Mouse (Mus musculus) hindbrain, embryonic 15.5 days (tissue): Measurements from ENCODE around the gene Mapkapk3. TPM values are rescaled to one million over a fixed set of nuclear protein-coding genes. Genes with fewer than 3 reads are reported as not detected.

Experiments
- ATAC-seq: fragments of 200-750 bp; cut with Nextera tagmentation; 2 replicates; pipeline ENCODE4 v1.8.0; 2017; ENCODE audit warnings: low read depth, moderate number of reproducible peaks, moderate TSS enrichment; ENCODE audit not compliant: low FRiP score
- H3K27ac ChIP-seq: fragments of 300-500 bp; sonication (generic); replicated peaks from 2 replicates; pipeline ENCODE4 v1.5.1; 2015; ENCODE audit warnings: mild to moderate bottlenecking, inconsistent platforms
- H3K27me3 ChIP-seq: fragments of 300-500 bp; sonication (generic); 2 replicates; pipeline ENCODE4 v1.6.1; 2015; ENCODE audit warnings: control low read depth, inconsistent platforms
- H3K36me3 ChIP-seq: fragments of 300-500 bp; sonication (generic); 2 replicates; pipeline ENCODE4 v1.6.1; 2015; ENCODE audit warnings: control low read depth, inconsistent platforms
- H3K4me1 ChIP-seq: fragments of 300-500 bp; sonication (generic); replicated peaks from 2 replicates; pipeline ENCODE4 v1.6.1; 2015; ENCODE audit warnings: control low read depth, inconsistent platforms
- H3K4me2 ChIP-seq: fragments of 300-500 bp; sonication (generic); 2 replicates; pipeline ENCODE4 v1.6.1; 2015; ENCODE audit warnings: moderate library complexity, mild to moderate bottlenecking, inconsistent platforms
- H3K4me3 ChIP-seq: fragments of 300-500 bp; sonication (generic); 2 replicates; pipeline ENCODE4 v1.5.1; 2015; ENCODE audit warnings: mild to moderate bottlenecking, inconsistent platforms
- H3K9ac ChIP-seq: fragments of 300-500 bp; sonication (generic); 2 replicates; pipeline ENCODE4 v1.6.1; 2015; ENCODE audit warnings: inconsistent platforms
- H3K9me3 ChIP-seq: fragments of 300-500 bp; sonication (generic); 2 replicates; pipeline ENCODE4 v1.6.1; 2016; ENCODE audit warnings: control low read depth, inconsistent platforms
- WGBS: fragments of 180-500 bp; shearing (Covaris S2); methylation state at CpG from one replicate; pipeline ENCODE4 v1.1.7; 2015; 5-methylcytosine and 5-hydroxymethylcytosine counted together
- polyA plus RNA-seq: library from polyadenylated mRNA; unstranded; fragments of >200 nt; fragmentation: Nextera tagmentation; extraction: Ambion mirVana; gene quantifications from 2 replicates; pipeline ENCODE4 v1.2.1, GENCODE M21; 2015

The Mapkapk3 gene
- polyA plus RNA-seq, 1 experiment from 2014 or later = 3.0 TPM

- no peak for ATAC-seq
- 0 out of 2 replicates have a peak overlapping the region, but pooled peaks have one; percentile 84 for H3K4me3 ChIP-seq
- H3K36me3 ChIP-seq = peaks cover 3% of the 10 kb centered on the region; the same call in 1 of the 2 replicates
- WGBS = 86% methylated on average over 8 of the region's 8 CpGs
- H3K27me3 ChIP-seq = peaks cover 8% of the 10 kb centered on the region
- no peak overlapping the region for H3K27ac ChIP-seq
- H3K4me2 ChIP-seq = peak overlapping the region; percentile 89
- H3K9ac ChIP-seq = no peak overlapping the region
- H3K4me1 ChIP-seq = peaks cover 27% of the 10 kb centered on the region
- no peaks in the 10 kb centered on the region for H3K9me3 ChIP-seq
These were observed 8.5 kb upstream of the Mapkapk3 start for GRCm38 (mm10) chr9:107298059-107298780.

DNA sequence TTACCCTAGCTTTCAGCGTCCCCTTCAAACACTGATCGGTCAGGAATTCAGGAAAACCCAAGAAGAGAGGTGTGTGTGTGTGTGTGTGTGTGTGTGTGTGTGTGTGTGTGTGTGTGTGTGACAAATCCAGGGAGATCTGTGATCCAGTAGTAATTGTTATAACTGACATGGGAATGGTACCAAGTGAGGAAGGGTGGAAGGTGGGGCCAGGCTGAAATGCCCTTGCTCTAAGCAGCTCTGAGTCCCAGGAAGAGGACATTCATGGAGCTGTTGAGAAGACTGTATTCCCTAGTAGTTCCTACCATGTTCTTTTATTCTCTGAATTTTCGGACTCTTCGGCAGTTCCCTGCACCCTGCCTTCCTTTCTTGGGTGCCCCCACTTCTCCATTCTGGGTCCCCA is 8.0 kb upstream of the Mapkapk3 start:
- Histone ChIP-seq H3K9ac (no peak overlapping the region; the same call in 1 of the 2 replicates), H3K27ac (no peak overlapping the region)
- WGBS = 90% methylated on average over 4 of the region's 4 CpGs

DNA sequence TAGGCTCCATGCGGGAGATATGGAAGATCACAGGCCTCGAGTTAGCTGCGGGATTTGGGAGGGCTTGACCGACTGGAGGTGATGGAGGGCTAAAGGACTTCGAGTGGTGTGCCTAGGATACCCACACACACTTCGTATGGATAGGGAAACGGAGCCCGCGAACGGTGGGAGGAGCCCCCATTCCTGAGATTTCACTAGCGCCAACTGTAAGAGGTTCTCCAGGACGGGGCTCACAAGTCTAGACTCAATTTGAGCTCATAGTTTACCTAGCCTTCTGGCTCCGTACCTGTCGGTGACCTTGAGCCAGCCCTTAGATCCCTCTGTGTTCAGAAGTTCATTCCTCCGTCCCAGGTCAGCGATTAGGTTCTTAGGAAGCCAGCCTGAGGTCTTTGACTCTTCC is 7.4 kb upstream of the Mapkapk3 start:
- Histone ChIP-seq H3K4me2 (peak overlapping the region; percentile 89), H3K4me1 (peaks cover 27% of the 10 kb centered on the region), H3K9me3 (no peaks in the 10 kb centered on the region), H3K27me3 (peaks cover 8% of the 10 kb centered on the region), H3K36me3 (peaks cover 3% of the 10 kb centered on the region; the same call in 1 of the 2 replicates), H3K4me3 (peak overlapping the region; percentile 84), H3K9ac (peak overlapping the region; percentile 84), H3K27ac (0 out of 2 replicates have a peak overlapping the region, but pooled peaks have one; percentile 62)
- 11% methylated on average over 16 of the region's 16 CpGs for WGBS
- peak; percentile 27; the same call in 1 of the 2 replicates for ATAC-seq

More for the DNA sequence above, 8.0 kb upstream of the Mapkapk3 start:
- peak overlapping the region; percentile 84 for H3K4me3 ChIP-seq
- ATAC-seq = no peak
- H3K4me2 ChIP-seq = peak overlapping the region; percentile 89
- H3K36me3 ChIP-seq = peaks cover 3% of the 10 kb centered on the region; the same call in 1 of the 2 replicates
- H3K9me3 ChIP-seq = no peaks in the 10 kb centered on the region
- peaks cover 27% of the 10 kb centered on the region for H3K4me1 ChIP-seq
- H3K27me3 ChIP-seq = peaks cover 8% of the 10 kb centered on the region

- Histone ChIP-seq H3K4me3 (peak overlapping the region; percentile 84), H3K27me3 (peaks cover 8% of the 10 kb centered on the region), H3K4me2 (peak overlapping the region; percentile 89), H3K9ac (peak overlapping the region; percentile 84), H3K4me1 (peaks cover 27% of the 10 kb centered on the region), H3K9me3 (no peaks in the 10 kb centered on the region), H3K27ac (peak overlapping the region; percentile 62; the same call in 1 of the 2 replicates), H3K36me3 (peaks cover 3% of the 10 kb centered on the region; the same call in 1 of the 2 replicates)
- under 1% methylated on average over 31 of the region's 31 CpGs for WGBS
- peak; percentile 98 for ATAC-seq
These were observed 6.9 kb upstream of the Mapkapk3 start for GRCm38 (mm10) chr9:107296501-107296965.

GRCm38 (mm10) chr9:107296041-107296440 is 6.4 kb upstream of the Mapkapk3 start:
- peaks cover 27% of the 10 kb centered on the region for H3K4me1 ChIP-seq
- peak overlapping the region; percentile 84 for H3K4me3 ChIP-seq
- peaks cover 8% of the 10 kb centered on the region for H3K27me3 ChIP-seq
- 12% methylated on average over 14 of the region's 14 CpGs for WGBS
- H3K4me2 ChIP-seq = peak overlapping the region; percentile 89
- no peaks in the 10 kb centered on the region for H3K9me3 ChIP-seq
- 0 out of 2 replicates have a peak overlapping the region, but pooled peaks have one; percentile 23 for H3K9ac ChIP-seq
- ATAC-seq = peak; percentile 59; the same call in 1 of the 2 replicates
- no peak overlapping the region for H3K27ac ChIP-seq
- H3K36me3 ChIP-seq = 0 out of 2 replicates have a peak, but pooled peaks cover 2% of the 10 kb centered on the region

DNA sequence AAGGTAGTCTGAATTCAATTTTAAA is 6.2 kb upstream of the Mapkapk3 start, which contains the start of gene Cish:
Gene Cish (plus strand): TSS at position 11 of the 25 bp plus-strand sequence.
- Histone ChIP-seq H3K27me3 (peaks cover 8% of the 10 kb centered on the region), H3K4me1 (peaks cover 27% of the 10 kb centered on the region), H3K4me2 (peak within 1 kb of the TSS; percentile 89), H3K4me3 (peak within 1 kb of the TSS; percentile 84), H3K9ac (peak within 1 kb of the TSS; percentile 84), H3K36me3 (0 out of 2 replicates have a peak, but pooled peaks cover under 1% of the 10 kb centered on the region), H3K9me3 (no peaks in the 10 kb centered on the region), H3K27ac (peak within 1 kb of the TSS; percentile 62; the same call in 1 of the 2 replicates)
- ATAC-seq = no peak

- WGBS = 84% methylated on average over 4 of the region's 4 CpGs
- H3K27me3 ChIP-seq = peaks cover 8% of the 10 kb centered on the region
- ATAC-seq = no peak
- no peak overlapping the region for H3K27ac ChIP-seq
- peaks cover 27% of the 10 kb centered on the region for H3K4me1 ChIP-seq
- no peaks in the 10 kb centered on the region for H3K36me3 ChIP-seq
- H3K4me2 ChIP-seq = 0 out of 2 replicates have a peak overlapping the region, but pooled peaks have one; percentile 89
- no peak overlapping the region for H3K9ac ChIP-seq
- no peaks in the 10 kb centered on the region for H3K9me3 ChIP-seq
- no peak overlapping the region for H3K4me3 ChIP-seq
These were observed 5.9 kb upstream of the Mapkapk3 start for GRCm38 (mm10) chr9:107295616-107296015.

- H3K27me3 ChIP-seq = peaks cover 8% of the 10 kb centered on the region
- 3% methylated on average over 6 of the region's 6 CpGs for WGBS
- no peak overlapping the region for H3K9ac ChIP-seq
- no peak overlapping the region for H3K4me3 ChIP-seq
- H3K9me3 ChIP-seq = no peaks in the 10 kb centered on the region
- H3K36me3 ChIP-seq = no peaks in the 10 kb centered on the region
- no peak overlapping the region for H3K4me2 ChIP-seq
- ATAC-seq = no peak
- H3K4me1 ChIP-seq = peaks cover 34% of the 10 kb centered on the region
- no peak overlapping the region for H3K27ac ChIP-seq
These were observed 4.6 kb upstream of the Mapkapk3 start for GRCm38 (mm10) chr9:107294249-107294648.

- H3K4me2 ChIP-seq = no peak overlapping the region
- H3K4me1 ChIP-seq = peaks cover 13% of the 10 kb centered on the region
- 30% methylated on average over 10 of the region's 10 CpGs for WGBS
- no peaks in the 10 kb centered on the region for H3K9me3 ChIP-seq
- 0 out of 2 replicates have a peak, but pooled peaks have one; percentile 36 for ATAC-seq
- H3K9ac ChIP-seq = no peak overlapping the region
- H3K27ac ChIP-seq = no peak overlapping the region
- no peak overlapping the region for H3K4me3 ChIP-seq
- no peaks in the 10 kb centered on the region for H3K36me3 ChIP-seq
- H3K27me3 ChIP-seq = peaks cover 14% of the 10 kb centered on the region
These were observed 1.2 kb upstream of the Mapkapk3 start for GRCm38 (mm10) chr9:107290897-107291296.

DNA sequence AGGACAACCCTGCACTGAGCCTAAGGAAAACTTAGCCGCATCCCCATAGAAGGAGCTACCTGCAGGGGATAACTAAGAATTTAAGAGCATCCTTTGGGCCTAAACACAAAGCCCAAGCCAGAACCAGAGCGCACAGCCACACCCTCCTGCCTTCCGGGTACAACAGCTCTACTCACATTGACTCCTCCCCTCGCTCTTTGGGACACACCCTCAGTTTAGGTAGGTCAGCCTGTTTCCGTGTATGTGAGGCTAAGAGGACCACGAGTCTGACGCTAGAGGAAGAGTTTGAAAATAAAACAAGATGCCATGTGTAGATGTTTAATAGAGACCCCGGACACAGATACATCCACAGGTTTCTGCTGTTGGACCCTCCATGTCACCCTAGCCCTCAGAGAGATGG is 966 bp downstream of the Mapkapk3 start:
- no peak overlapping the region for H3K9ac ChIP-seq
- H3K27ac ChIP-seq = no peak overlapping the region
- 29% methylated on average over 8 of the region's 8 CpGs for WGBS
- no peaks in the 10 kb centered on the region for H3K9me3 ChIP-seq
- H3K4me1 ChIP-seq = peaks cover 11% of the 10 kb centered on the region
- H3K4me3 ChIP-seq = peak overlapping the region; percentile 38; the same call in 1 of the 2 replicates
- H3K4me2 ChIP-seq = peak overlapping the region; percentile 75
- ATAC-seq = no peak
- peaks cover 6% of the 10 kb centered on the region for H3K27me3 ChIP-seq
- no peaks in the 10 kb centered on the region for H3K36me3 ChIP-seq

DNA sequence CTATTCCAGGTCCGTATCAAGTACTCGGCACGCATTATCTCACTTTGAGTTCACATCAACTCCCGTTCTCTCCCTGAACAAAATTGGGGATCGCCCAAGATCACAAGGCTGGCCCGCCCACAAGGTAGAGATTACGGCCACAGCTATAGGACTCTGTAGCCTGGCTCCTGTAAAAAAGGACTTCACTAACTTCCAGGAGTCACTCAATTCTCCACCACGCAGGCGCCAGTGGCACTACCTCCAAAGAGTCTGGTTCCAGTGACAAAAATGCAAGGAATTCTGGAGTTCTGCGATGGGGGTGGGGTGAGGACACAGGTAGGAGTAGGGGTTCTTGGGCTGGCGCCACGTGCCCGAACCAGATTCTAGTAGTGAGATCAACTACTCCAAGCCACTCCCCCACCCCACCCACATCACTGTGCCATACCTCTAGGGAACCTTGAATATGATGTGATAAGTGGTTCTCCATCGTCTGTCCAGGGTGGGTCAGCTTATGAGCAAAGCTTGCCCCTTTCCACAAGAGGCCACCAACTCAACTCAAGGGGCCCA is 1.5 kb downstream of the Mapkapk3 start:
- H3K9ac ChIP-seq = no peak overlapping the region
- WGBS = 89% methylated on average over 14 of the region's 14 CpGs
- H3K27me3 ChIP-seq = peaks cover 6% of the 10 kb centered on the region; the same call in 1 of the 2 replicates
- no peaks in the 10 kb centered on the region for H3K9me3 ChIP-seq
- peak overlapping the region; percentile 75; the same call in 1 of the 2 replicates for H3K4me2 ChIP-seq
- peaks cover 11% of the 10 kb centered on the region for H3K4me1 ChIP-seq
- H3K36me3 ChIP-seq = no peaks in the 10 kb centered on the region
- no peak for ATAC-seq
- H3K27ac ChIP-seq = no peak overlapping the region
- no peak overlapping the region for H3K4me3 ChIP-seq

DNA sequence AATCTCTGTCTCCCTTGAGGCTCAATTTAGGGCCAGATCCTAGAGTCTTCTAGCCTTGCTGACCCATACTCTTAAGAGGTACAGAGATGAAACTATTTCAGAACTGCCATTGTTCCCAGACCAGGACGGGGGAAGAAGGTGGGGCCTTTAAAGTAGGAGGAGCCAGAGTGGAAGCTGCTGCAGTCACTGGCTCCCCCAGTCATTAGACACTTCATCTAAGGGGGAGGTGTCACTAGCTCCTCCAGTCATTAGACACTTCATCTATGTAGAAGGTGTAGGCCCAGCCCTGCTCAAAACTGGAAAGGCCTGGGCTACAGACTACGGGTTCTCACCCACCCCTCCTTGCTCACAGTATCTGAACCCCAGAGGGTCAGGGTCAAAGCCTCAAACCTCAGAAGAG is 2.4 kb downstream of the Mapkapk3 start:
- H3K27me3 ChIP-seq = peaks cover 6% of the 10 kb centered on the region; the same call in 1 of the 2 replicates
- no peaks in the 10 kb centered on the region for H3K9me3 ChIP-seq
- no peak for ATAC-seq
- peaks cover 11% of the 10 kb centered on the region for H3K4me1 ChIP-seq
- H3K36me3 ChIP-seq = no peaks in the 10 kb centered on the region
- no peak overlapping the region for H3K27ac ChIP-seq
- no peak overlapping the region for H3K9ac ChIP-seq
- H3K4me2 ChIP-seq = no peak overlapping the region
- no peak overlapping the region for H3K4me3 ChIP-seq
- 81% methylated on average over 2 of the region's 2 CpGs for WGBS
